Mouse (Mus musculus) megakaryocyte, embryonic 14.5 days (primary cell): ENCODE measurements around the gene Olfr70. TPM values are rescaled to one million over a fixed set of nuclear protein-coding genes. Genes with fewer than 3 reads are reported as not detected.
A peak's percentile ranks its signal among the peaks of the same experiment; 100 is the strongest.

ENCODE experiments used
- H3K27me3 ChIP-seq: replicated peaks from 2 replicates; pipeline ENCODE3; 2012; ENCODE audit warnings: inconsistent platforms
- H3K36me3 ChIP-seq: replicated peaks from 2 replicates; pipeline ENCODE3; 2012; ENCODE audit warnings: low read length, inconsistent platforms, mixed read lengths
- H3K4me1 ChIP-seq: 2 replicates; pipeline ENCODE4 v1.6.1; 2012; ENCODE audit warnings: inconsistent platforms
- H3K4me3 ChIP-seq: replicated peaks from 2 replicates; pipeline ENCODE3; 2012; ENCODE audit warnings: moderate library complexity, mild to moderate bottlenecking, inconsistent platforms
- H3K9me3 ChIP-seq: 2 replicates; pipeline ENCODE4 v1.6.1; 2012; ENCODE audit warnings: inconsistent platforms
- FLI1 ChIP-seq: IDR thresholded peaks from 2 replicates; pipeline ENCODE4 v1.6.1; 2012; ENCODE audit warnings: low read length, inconsistent platforms, mixed read lengths
- GATA1 ChIP-seq: IDR thresholded peaks from 3 replicates; pipeline ENCODE4 v1.6.1; 2012; ENCODE audit warnings: mixed read lengths, low read length, inconsistent platforms, borderline replicate concordance
- polyA plus RNA-seq: library from polyadenylated mRNA; stranded (reverse); fragments of >175 nt; gene quantifications from 2 replicates; pipeline ENCODE4 v1.2.3, GENCODE M21; 2012; ENCODE audit warnings: low replicate concordance; ENCODE audit not compliant: insufficient read depth

Gene Olfr70
- polyA plus RNA-seq, 1 experiment: not detected

DNA sequence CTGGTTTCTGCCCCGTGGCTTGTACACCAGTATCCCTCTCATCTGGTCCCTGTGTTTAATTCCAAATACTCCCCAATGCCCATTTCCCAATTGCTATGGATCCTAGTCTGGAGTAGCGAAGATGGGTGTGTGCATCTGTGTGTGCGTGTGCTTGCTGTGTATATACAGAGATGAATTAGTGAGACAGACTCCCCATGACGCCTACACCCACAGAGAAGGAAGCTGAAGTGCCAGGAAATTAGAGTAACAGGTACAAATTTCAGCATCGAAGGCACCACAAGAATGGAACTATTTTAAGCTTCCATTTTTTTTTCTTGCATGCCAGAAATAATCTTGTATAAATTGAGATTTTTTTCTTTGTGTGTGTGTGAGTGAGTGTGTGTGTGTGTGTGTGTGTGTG lies 9.6 kb downstream of the Olfr70 start:
- Histone ChIP-seq H3K9me3 (no peaks in the 10 kb centered on the region), H3K4me1 (peaks cover 35% of the 10 kb centered on the region), H3K36me3 (no peaks in the 10 kb centered on the region), H3K4me3 (no peak overlapping the region), H3K27me3 (peaks cover 29% of the 10 kb centered on the region)
- TF ChIP-seq FLI1 (no peak), GATA1 (no peak)

DNA sequence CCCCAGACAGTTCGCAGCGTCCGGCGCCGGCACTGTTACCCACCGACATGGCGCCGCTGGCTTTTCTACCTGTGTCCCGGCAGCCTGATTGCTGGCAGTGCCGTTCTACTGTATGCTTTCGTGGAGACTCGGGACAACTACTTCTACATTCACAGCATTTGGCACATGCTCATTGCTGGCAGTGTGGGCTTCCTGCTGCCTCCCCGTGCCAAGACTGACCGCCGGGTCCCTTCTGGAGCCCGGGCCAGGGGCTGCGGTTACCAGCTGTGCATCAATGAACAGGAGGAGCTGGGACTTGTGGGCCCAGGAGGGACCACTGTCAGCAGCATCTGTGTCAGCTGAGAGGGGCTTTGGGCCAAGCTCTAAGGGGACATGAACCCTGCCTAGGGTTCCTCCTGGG lies 10.6 kb downstream of the Olfr70 start:
- peaks cover 25% of the 10 kb centered on the region for H3K4me1 ChIP-seq
- no peaks in the 10 kb centered on the region for H3K9me3 ChIP-seq
- peaks cover 35% of the 10 kb centered on the region for H3K27me3 ChIP-seq
- TF ChIP-seq FLI1: no peak
- TF ChIP-seq GATA1: no peak
- H3K36me3 ChIP-seq: no peaks in the 10 kb centered on the region
- H3K4me3 ChIP-seq: no peak overlapping the region

DNA sequence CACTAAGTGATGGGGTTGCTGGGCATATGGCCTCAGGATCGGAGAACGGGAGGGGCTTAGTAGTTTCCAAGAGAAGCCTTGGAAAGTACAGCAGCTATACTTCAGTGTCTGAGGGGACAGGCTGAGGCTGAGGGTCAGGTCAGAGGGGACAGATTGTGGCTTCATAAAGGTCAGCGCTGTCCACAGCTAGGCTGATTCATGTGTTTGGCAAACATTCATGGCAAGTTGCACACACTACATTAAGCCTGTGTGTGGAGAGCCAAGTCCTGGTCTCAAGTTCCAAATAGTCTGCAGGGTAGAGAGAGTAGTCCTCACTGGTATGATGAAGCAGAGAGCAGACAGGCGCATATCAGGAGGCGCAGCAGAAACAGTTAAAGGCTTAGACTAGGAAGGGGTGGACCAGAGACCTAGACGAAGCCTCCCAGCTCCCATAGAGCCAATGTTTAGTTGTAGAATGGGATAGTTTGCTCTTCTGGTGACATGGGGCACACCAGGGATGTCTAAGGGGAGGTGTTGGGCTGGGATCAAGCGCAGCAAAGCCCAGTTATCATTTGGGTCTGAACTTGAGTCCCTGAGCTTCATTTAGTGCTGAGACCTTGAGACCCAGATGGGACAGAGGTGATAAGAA lies 21.1 kb downstream of the Olfr70 start:
- H3K27me3 ChIP-seq: peaks cover 29% of the 10 kb centered on the region
- peaks cover 10% of the 10 kb centered on the region for H3K4me1 ChIP-seq
- H3K36me3 ChIP-seq: no peaks in the 10 kb centered on the region
- no peak for TF ChIP-seq GATA1
- TF ChIP-seq FLI1: no peak
- no peak overlapping the region for H3K4me3 ChIP-seq
- H3K9me3 ChIP-seq: no peaks in the 10 kb centered on the region

DNA sequence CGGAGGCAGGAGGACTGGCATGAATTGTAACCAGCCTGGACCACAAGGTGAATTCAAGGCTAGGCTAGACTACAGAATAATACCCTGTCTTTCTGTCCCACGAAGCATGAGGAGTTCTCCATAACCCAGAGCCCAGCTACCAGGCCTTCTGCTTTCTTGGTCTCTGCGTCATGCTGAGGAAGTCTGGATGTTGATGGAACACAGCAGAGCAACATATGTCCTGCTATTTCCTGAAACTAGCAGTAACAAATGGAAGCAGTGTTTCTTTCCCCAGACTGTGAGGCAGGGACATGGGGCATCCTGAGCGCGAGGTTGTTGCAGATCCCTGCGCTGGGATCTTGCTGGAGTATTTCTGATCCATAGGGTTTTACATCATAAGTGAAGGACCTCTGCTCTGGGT lies 22.1 kb downstream of the Olfr70 start:
- Histone ChIP-seq H3K36me3 (no peaks in the 10 kb centered on the region), H3K27me3 (peaks cover 32% of the 10 kb centered on the region)

DNA sequence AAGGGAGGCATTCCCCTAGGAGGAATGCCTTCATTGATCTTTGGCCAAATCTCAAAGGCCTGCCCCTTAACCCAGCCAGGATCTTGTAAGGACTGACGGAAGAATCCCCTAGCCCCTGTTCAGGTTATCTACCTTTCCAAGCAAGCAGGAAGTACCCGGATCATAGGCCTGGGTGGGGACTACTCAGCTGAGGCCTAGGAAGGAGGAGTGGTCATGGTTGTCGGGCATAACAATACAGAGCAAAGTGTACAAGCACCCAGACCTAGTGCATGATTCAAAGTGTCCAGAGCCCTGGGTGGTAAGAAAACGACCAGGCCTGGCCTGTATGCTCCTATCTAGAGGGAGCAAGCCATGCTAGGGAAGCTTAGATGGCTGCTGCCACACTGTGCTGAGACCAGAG lies 25.0 kb downstream of the Olfr70 start:
- Histone ChIP-seq H3K4me3 (no peak overlapping the region), H3K27me3 (peaks cover 27% of the 10 kb centered on the region), H3K4me1 (peaks cover 14% of the 10 kb centered on the region), H3K9me3 (no peaks in the 10 kb centered on the region), H3K36me3 (no peaks in the 10 kb centered on the region)
- TF ChIP-seq GATA1: no peak
- no peak for TF ChIP-seq FLI1

More for the DNA sequence above, 22.1 kb downstream of the Olfr70 start:
- TF ChIP-seq FLI1: no peak
- TF ChIP-seq GATA1: no peak
- no peak overlapping the region for H3K4me3 ChIP-seq
- H3K9me3 ChIP-seq: no peaks in the 10 kb centered on the region
- peaks cover 10% of the 10 kb centered on the region for H3K4me1 ChIP-seq

DNA sequence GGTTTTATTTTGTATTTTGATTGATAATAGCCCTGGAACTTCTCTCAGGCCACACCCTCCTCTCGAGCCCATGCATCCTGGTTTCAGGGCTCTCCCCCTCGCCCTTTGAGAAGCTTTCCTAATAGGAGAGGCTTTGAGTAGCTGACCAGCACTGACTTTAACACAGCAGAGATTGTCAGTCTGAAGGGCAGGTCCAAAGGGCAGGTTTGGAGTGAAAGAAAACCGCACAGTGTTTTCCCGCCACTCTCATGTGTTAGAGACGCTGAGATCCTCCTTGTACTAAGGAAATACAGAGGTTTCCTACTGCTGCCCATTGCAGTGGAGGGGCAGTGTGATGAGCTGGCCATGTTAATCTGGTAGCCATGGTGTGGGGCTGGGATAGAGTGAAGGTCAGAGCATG lies 25.6 kb downstream of the Olfr70 start:
- no peaks in the 10 kb centered on the region for H3K36me3 ChIP-seq
- TF ChIP-seq FLI1 (no peak), GATA1 (no peak)
- H3K27me3 ChIP-seq: peaks cover 27% of the 10 kb centered on the region
- H3K4me1 ChIP-seq: peaks cover 16% of the 10 kb centered on the region
- H3K9me3 ChIP-seq: no peaks in the 10 kb centered on the region
- no peak overlapping the region for H3K4me3 ChIP-seq

DNA sequence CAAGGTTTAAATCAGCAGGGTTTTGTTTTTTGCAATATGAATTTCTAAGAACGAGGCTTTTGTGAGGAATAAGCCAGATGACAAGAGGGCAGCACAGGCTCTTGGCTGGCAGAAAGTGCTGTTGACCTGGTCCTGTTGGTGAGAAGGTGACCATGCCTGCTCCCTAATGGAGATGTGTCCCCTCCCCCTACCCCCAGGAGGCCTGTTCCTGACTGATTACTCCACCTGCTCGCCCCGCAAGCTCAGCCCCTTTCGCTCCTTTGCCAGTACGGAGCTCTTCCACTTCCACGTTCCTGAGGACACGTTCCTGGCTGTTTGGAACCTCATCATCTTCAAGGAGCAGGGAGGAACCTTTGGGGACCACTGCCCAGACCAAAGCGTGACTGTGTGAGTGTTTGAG lies 26.9 kb downstream of the Olfr70 start:
- Histone ChIP-seq H3K27me3 (peaks cover 26% of the 10 kb centered on the region), H3K36me3 (no peaks in the 10 kb centered on the region), H3K4me3 (no peak overlapping the region), H3K9me3 (no peaks in the 10 kb centered on the region), H3K4me1 (peaks cover 26% of the 10 kb centered on the region)
- TF ChIP-seq FLI1 (no peak), GATA1 (no peak)

DNA sequence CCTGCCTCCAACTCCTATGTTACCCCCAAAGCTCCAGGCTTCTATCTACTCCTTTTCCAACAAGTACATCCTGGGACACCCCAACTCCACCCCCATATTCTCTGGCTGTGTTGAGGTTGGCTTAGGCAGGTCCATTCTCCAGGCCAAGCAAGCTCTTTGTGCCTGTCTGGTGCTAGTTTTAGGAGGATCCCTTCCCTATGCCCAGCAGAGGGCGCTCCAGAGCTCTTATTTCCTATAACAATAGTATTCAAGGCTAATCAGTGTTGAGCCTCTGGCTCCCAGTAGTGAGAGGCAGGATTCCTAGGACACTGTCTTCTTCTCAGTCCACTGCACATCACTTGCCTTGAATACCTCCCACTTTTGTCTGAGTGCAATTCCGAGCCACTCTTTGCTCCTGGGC lies 28.5 kb downstream of the Olfr70 start:
- Histone ChIP-seq H3K36me3 (no peaks in the 10 kb centered on the region), H3K4me3 (no peak overlapping the region), H3K9me3 (no peaks in the 10 kb centered on the region), H3K4me1 (peaks cover 31% of the 10 kb centered on the region), H3K27me3 (peaks cover 27% of the 10 kb centered on the region)
- no peak for TF ChIP-seq GATA1
- TF ChIP-seq FLI1: no peak

DNA sequence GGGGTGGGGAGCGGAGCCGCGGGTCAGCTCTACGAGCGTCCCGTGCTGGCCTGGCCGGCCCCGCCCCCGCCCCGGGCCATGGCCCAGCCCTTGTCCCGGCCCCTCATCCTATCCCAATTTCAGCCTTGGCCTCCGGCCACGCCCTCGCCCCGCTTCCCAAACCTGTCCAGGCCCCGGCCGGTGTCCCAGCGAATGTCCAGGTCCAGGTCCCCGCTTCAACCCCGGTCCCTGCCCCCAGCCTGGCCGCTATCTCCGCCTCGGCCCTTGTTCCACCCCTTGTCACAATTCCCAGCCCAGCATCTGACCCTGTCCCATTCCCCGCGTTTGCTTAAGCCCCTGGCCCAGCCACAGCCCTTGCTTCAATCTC lies 31.2 kb downstream of the Olfr70 start:
- peaks cover 44% of the 10 kb centered on the region for H3K27me3 ChIP-seq
- TF ChIP-seq FLI1 (no peak), GATA1 (no peak)
- no peaks in the 10 kb centered on the region for H3K9me3 ChIP-seq
- H3K4me3 ChIP-seq: peak overlapping the region; percentile 92
- H3K36me3 ChIP-seq: no peaks in the 10 kb centered on the region
- peaks cover 24% of the 10 kb centered on the region for H3K4me1 ChIP-seq

DNA sequence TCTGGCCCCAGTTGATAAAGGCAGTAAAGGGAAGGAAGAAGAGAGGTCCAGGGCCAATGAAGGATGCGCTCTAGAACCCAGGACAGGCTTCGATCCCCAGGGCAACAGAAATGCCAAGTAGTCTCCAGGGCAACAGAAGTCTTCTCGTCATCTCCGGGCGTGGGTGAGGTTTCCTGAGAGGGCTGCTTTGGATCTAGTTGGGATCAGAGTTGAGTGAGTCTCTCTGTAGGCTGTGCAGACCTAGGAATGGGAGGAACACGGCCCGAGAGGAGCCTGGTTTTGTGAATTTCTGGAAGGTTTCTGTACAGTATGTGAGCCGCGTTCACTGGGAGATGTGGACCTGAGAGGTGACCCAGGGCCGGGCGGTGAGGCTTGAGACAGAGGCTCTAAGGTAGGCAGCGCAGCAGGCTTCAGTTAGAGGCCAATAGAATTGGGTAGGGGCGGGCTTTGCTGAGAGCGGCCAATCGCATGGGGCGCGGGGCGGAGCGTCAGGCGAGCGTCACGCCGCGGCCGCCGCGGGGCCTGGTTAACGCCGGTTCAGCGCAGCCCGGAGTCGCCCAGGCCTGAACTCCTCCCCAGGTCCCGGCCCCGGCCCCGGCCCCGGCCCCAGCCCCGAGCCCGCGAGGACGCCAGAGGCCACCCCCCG lies 31.7 kb downstream of the Olfr70 start, which contains the start of the genes Tmem8b and Fam221b:
Gene Tmem8b, plus strand, starts transcription at position 190 of the 646 bp plus-strand sequence.
Gene Fam221b, minus strand, starts transcription at position 364 of the 646 bp plus-strand sequence.
- peaks cover 45% of the 10 kb centered on the region for H3K27me3 ChIP-seq

More for the DNA sequence above, 31.7 kb downstream of the Olfr70 start, which contains the start of the genes Tmem8b and Fam221b:
- H3K9me3 ChIP-seq: no peaks in the 10 kb centered on the region
- TF ChIP-seq FLI1 (no peak), GATA1 (no peak)
- peaks cover 24% of the 10 kb centered on the region for H3K4me1 ChIP-seq
- no peaks in the 10 kb centered on the region for H3K36me3 ChIP-seq
- peak within 1 kb of the TSS; percentile 92 for H3K4me3 ChIP-seq
